Mouse (Mus musculus): ENCODE data around the gene Zdhhc12. TPM values are rescaled to one million over a fixed set of nuclear protein-coding genes. Genes with fewer than 3 reads are reported as not detected.

Gene Zdhhc12
- polyA plus RNA-seq, 1 experiment from 2014 or later, result 24.2 TPM

GRCm38 (mm10) chr2:30123729-30124471 lies 30.5 kb upstream of the Zdhhc12 start:
- Histone ChIP-seq H3K4me3 (peak overlapping the region; percentile 70), H3K9me3 (no peaks in the 10 kb centered on the region), H3K9ac (peak overlapping the region; percentile 87), H3K27ac (peak overlapping the region; percentile 94), H3K27me3 (no peaks in the 10 kb centered on the region), H3K4me1 (replicated peaks) (peaks cover 52% of the 10 kb centered on the region), H3K36me3 (peaks cover 13% of the 10 kb centered on the region), H3K4me2 (peak overlapping the region; percentile 93)
- WGBS, result 1% methylated on average over 44 of the region's 44 CpGs
- ATAC-seq (ENCODE audit: low FRiP score), result peak; percentile 67

DNA sequence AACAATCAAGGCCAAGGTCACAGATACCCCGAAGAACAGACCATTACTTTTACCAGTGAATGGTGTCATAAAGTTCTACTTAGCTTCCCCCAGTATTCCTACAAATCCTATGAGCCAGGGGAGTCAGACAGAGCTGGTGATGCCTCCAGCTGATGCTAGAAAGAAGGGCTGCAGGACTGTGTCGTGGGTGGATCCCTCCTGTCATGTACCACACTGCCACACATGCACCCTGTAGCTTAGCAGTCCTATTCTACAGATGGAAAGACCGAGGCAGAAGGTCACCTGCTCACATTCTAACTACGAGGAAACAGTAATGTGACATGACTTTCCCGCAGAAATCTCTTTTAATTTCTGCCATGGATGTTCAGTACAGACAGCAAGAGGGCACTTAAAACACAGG lies 29.3 kb upstream of the Zdhhc12 start:
- Histone ChIP-seq H3K4me2 (peak overlapping the region; percentile 93), H3K9ac (no peak overlapping the region), H3K27me3 (no peaks in the 10 kb centered on the region), H3K9me3 (no peaks in the 10 kb centered on the region), H3K36me3 (peaks cover 13% of the 10 kb centered on the region), H3K27ac (no peak overlapping the region), H3K4me1 (replicated peaks) (peaks cover 54% of the 10 kb centered on the region), H3K4me3 (no peak overlapping the region)
- ATAC-seq (ENCODE audit: low FRiP score), result no peak
- 90% methylated on average over 5 of the region's 5 CpGs for WGBS

DNA sequence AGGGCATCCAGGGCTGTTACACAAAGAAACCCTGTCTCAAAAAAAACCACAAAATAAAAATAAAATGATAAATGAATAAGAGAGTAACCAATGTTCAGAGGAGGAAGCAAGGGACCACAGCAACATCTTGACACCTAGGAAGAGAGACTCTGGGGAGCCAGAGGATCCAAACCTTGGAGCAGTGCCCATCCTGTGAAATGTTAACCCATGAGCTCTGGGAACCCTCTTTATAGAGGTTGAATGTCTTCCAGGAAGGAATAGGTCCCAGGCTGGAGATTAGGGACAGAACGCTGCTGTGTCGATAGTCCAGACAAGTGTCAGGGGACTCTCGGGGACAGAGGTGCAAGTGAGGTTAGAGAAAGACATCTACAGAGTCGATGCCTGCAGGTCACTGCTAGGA lies 26.8 kb upstream of the Zdhhc12 start:
- no peak for ATAC-seq (ENCODE audit: low FRiP score)
- Histone ChIP-seq H3K27ac (peak overlapping the region; percentile 73), H3K9ac (peak overlapping the region; percentile 46; the same call in 1 of the 2 replicates), H3K9me3 (no peaks in the 10 kb centered on the region), H3K4me3 (no peak overlapping the region), H3K4me1 (replicated peaks) (peaks cover 51% of the 10 kb centered on the region), H3K27me3 (no peaks in the 10 kb centered on the region), H3K36me3 (peaks cover 13% of the 10 kb centered on the region), H3K4me2 (no peak overlapping the region)
- WGBS, result 75% methylated on average over 4 of the region's 4 CpGs

DNA sequence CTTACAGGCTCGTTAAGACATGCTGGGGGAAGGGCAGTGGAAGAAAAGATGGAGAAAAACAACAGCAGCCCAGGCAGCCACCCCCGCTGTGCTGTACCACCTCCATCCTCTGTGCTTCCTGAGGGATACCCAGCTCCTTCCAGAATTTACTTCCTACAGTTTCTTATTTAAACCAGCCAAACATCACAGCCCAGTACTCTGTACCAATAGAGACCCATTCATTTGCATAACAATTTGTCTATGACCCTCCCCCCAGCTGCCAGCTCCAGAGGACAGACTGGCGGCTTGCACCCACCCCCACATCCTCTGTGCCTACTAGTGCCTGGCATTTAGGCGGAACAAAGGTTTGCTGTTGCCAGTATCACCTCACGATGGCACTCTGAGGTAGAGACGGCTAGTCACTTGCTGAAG lies 26.2 kb upstream of the Zdhhc12 start:
- H3K36me3 ChIP-seq, result peaks cover 18% of the 10 kb centered on the region
- no peaks in the 10 kb centered on the region for H3K27me3 ChIP-seq
- H3K9me3 ChIP-seq, result no peaks in the 10 kb centered on the region
- H3K9ac ChIP-seq, result 0 out of 2 replicates have a peak overlapping the region, but pooled peaks have one; percentile 26
- peaks cover 45% of the 10 kb centered on the region for H3K4me1 ChIP-seq (replicated peaks)
- peak overlapping the region; percentile 73 for H3K27ac ChIP-seq
- no peak overlapping the region for H3K4me3 ChIP-seq
- H3K4me2 ChIP-seq, result peak overlapping the region; percentile 25; the same call in 1 of the 2 replicates
- WGBS, result 16% methylated on average over 6 of the region's 6 CpGs
- no peak for ATAC-seq (ENCODE audit: low FRiP score)

DNA sequence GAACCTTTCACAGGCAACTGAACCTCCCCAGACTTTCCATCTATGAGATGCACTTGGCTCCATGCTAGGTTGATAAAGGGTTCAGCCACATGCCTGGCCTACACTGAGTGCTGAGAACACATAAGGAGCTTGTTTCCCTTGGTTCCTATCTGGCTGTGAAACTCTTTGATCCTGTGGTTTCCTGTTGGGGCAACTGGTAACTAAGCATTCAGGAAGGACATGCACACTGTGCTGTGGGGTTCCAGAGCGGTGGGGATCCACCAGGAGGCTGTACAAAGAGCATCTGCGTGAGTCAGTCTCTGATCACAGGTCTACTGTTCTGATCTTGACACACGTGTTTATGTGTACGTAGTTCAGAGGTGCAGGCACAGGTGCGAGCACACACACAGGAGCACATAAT lies 19.1 kb upstream of the Zdhhc12 start:
- Histone ChIP-seq H3K4me3 (no peak overlapping the region), H3K4me2 (no peak overlapping the region), H3K27me3 (no peaks in the 10 kb centered on the region), H3K4me1 (replicated peaks) (no peaks in the 10 kb centered on the region), H3K27ac (no peak overlapping the region), H3K9me3 (no peaks in the 10 kb centered on the region), H3K9ac (no peak overlapping the region), H3K36me3 (peaks cover 65% of the 10 kb centered on the region)
- WGBS, result 97% methylated on average over 5 of the region's 5 CpGs
- ATAC-seq (ENCODE audit: low FRiP score), result no peak

DNA sequence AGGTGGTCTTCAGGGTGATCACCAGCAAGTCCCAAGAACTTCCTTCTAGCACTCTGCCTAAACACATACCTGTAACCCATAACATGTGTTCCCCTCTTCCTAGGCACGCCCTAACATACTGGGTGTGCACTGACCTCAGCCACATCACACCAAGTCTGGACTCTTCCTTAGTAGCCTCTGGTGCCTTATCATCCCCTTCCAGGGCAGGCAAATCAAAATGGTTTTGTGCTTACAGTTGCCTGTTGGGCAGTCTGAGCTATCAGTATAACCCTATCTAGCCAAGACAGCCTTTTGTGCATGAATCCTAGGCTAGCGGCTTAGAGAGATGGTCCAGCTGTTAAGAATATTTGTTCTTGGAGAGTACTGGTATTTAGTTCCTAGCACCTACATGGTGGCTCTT lies 18.1 kb upstream of the Zdhhc12 start:
- Histone ChIP-seq H3K4me3 (no peak overlapping the region), H3K4me1 (replicated peaks) (no peaks in the 10 kb centered on the region), H3K9ac (no peak overlapping the region), H3K27me3 (no peaks in the 10 kb centered on the region), H3K9me3 (no peaks in the 10 kb centered on the region), H3K27ac (no peak overlapping the region), H3K4me2 (no peak overlapping the region), H3K36me3 (peaks cover 75% of the 10 kb centered on the region)
- WGBS, result 95% methylated on average over 2 of the region's 2 CpGs
- ATAC-seq (ENCODE audit: low FRiP score), result no peak

- Histone ChIP-seq H3K36me3 (peaks cover 96% of the 10 kb centered on the region), H3K9ac (no peak overlapping the region), H3K27me3 (no peaks in the 10 kb centered on the region), H3K4me1 (replicated peaks) (no peaks in the 10 kb centered on the region), H3K27ac (no peak overlapping the region), H3K4me2 (no peak overlapping the region), H3K9me3 (no peaks in the 10 kb centered on the region), H3K4me3 (no peak overlapping the region)
- WGBS, result 91% methylated on average over 4 of the region's 4 CpGs
- no peak for ATAC-seq (ENCODE audit: low FRiP score)
Observed at GRCm38 (mm10) chr2:30108260-30108659, 14.8 kb upstream of the Zdhhc12 start.

DNA sequence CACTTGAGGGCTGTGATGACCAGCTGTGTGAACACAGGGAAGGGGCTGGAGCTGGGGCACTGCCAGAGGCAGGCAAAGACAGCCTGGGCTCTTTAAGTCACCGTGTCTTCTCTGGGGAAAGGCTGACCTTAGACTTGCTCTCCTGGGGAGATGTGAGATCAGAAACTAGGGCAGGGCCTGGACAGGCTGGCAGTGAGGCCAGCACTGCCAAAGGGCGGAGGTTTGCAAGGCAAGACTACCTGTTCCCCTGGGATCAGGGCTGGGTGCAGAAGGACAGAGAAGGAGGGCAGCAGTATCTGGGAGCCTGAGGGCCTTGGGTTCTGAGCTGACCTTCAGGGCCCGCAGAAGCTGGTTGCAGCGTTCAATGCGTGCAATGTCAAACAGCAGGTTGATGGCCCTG lies 14.2 kb upstream of the Zdhhc12 start:
- Histone ChIP-seq H3K4me1 (replicated peaks) (no peaks in the 10 kb centered on the region), H3K9ac (no peak overlapping the region), H3K4me3 (no peak overlapping the region), H3K36me3 (peaks cover 96% of the 10 kb centered on the region), H3K27me3 (no peaks in the 10 kb centered on the region), H3K9me3 (no peaks in the 10 kb centered on the region), H3K27ac (no peak overlapping the region), H3K4me2 (no peak overlapping the region)
- WGBS, result 95% methylated on average over 5 of the region's 5 CpGs
- no peak for ATAC-seq (ENCODE audit: low FRiP score)

GRCm38 (mm10) chr2:30106364-30106763 lies 12.9 kb upstream of the Zdhhc12 start:
- no peak overlapping the region for H3K4me3 ChIP-seq
- peaks cover 97% of the 10 kb centered on the region for H3K36me3 ChIP-seq
- H3K27me3 ChIP-seq, result no peaks in the 10 kb centered on the region
- H3K4me2 ChIP-seq, result no peak overlapping the region
- no peaks in the 10 kb centered on the region for H3K9me3 ChIP-seq
- H3K27ac ChIP-seq, result no peak overlapping the region
- H3K9ac ChIP-seq, result no peak overlapping the region
- ATAC-seq (ENCODE audit: low FRiP score), result no peak
- no peaks in the 10 kb centered on the region for H3K4me1 ChIP-seq (replicated peaks)

- 82% methylated on average over 4 of the region's 4 CpGs for WGBS
- Histone ChIP-seq H3K27me3 (no peaks in the 10 kb centered on the region), H3K9ac (no peak overlapping the region), H3K4me1 (replicated peaks) (no peaks in the 10 kb centered on the region), H3K27ac (no peak overlapping the region), H3K36me3 (peaks cover 94% of the 10 kb centered on the region), H3K9me3 (no peaks in the 10 kb centered on the region), H3K4me3 (no peak overlapping the region), H3K4me2 (no peak overlapping the region)
- ATAC-seq (ENCODE audit: low FRiP score), result no peak
Observed at GRCm38 (mm10) chr2:30100214-30100613, 6.8 kb upstream of the Zdhhc12 start.

GRCm38 (mm10) chr2:30095882-30096527 lies 2.6 kb upstream of the Zdhhc12 start:
- H3K4me2 ChIP-seq, result no peak overlapping the region
- H3K9ac ChIP-seq, result no peak overlapping the region
- H3K36me3 ChIP-seq, result peaks cover 59% of the 10 kb centered on the region
- 92% methylated on average over 2 of the region's 2 CpGs for WGBS
- H3K27ac ChIP-seq, result no peak overlapping the region
- H3K4me1 ChIP-seq (replicated peaks), result peaks cover 22% of the 10 kb centered on the region
- no peak for ATAC-seq (ENCODE audit: low FRiP score)
- H3K27me3 ChIP-seq, result no peaks in the 10 kb centered on the region
- no peaks in the 10 kb centered on the region for H3K9me3 ChIP-seq
- H3K4me3 ChIP-seq, result no peak overlapping the region

- H3K4me3 ChIP-seq, result peak overlapping the region; percentile 60
- WGBS, result 5% methylated on average over 13 of the region's 13 CpGs
- H3K36me3 ChIP-seq, result peaks cover 53% of the 10 kb centered on the region
- no peaks in the 10 kb centered on the region for H3K27me3 ChIP-seq
- H3K4me2 ChIP-seq, result peak overlapping the region; percentile 82
- no peak overlapping the region for H3K27ac ChIP-seq
- ATAC-seq (ENCODE audit: low FRiP score), result no peak
- H3K4me1 ChIP-seq (replicated peaks), result peaks cover 22% of the 10 kb centered on the region
- peak overlapping the region; percentile 71 for H3K9ac ChIP-seq
- H3K9me3 ChIP-seq, result no peaks in the 10 kb centered on the region
Observed at GRCm38 (mm10) chr2:30094208-30094588, 750 bp upstream of the Zdhhc12 start.
